Mouse (Mus musculus) limb, embryonic 14.5 days (tissue): ENCODE results near the gene Dhdds. TPM values are rescaled to one million over a fixed set of nuclear protein-coding genes. Genes with fewer than 3 reads are reported as not detected.

ENCODE experiments used
- ATAC-seq: fragments of 200-750 bp; cut with Nextera tagmentation; 2 replicates; pipeline ENCODE4 v1.8.0; 2017; ENCODE audit warnings: low read depth, moderate number of reproducible peaks, moderate TSS enrichment; ENCODE audit not compliant: low FRiP score
- DNase-seq: peaks from one replicate; pipeline ENCODE4 v3.0.0-alpha.2; 2015; ENCODE audit warnings: low spot score
- H3K27ac ChIP-seq: fragments of 300-500 bp; sonication (generic); replicated peaks from 2 replicates; pipeline ENCODE4 v1.5.1; 2014; ENCODE audit warnings: low read depth, mild to moderate bottlenecking, low read length, moderate library complexity, mixed read lengths
- H3K27me3 ChIP-seq: fragments of 300-500 bp; sonication (generic); 2 replicates; pipeline ENCODE4 v1.6.1; 2014; ENCODE audit warnings: low read length, mixed read lengths; ENCODE audit not compliant: control insufficient read depth, insufficient read depth
- H3K36me3 ChIP-seq: fragments of 300-500 bp; sonication (generic); 2 replicates; pipeline ENCODE4 v1.6.1; 2014; ENCODE audit warnings: mild to moderate bottlenecking, low read length, moderate library complexity, mixed read lengths; ENCODE audit not compliant: control insufficient read depth, insufficient read depth
- H3K4me1 ChIP-seq: fragments of 300-500 bp; sonication (generic); 2 replicates; pipeline ENCODE4 v1.6.1; 2014; ENCODE audit warnings: antibody characterized with exemption, low read length, mixed read lengths; ENCODE audit not compliant: control insufficient read depth, insufficient read depth
- H3K4me2 ChIP-seq: fragments of 300-500 bp; sonication (generic); replicated peaks from 2 replicates; pipeline ENCODE4 v1.6.1; 2014; ENCODE audit warnings: low read depth, mild to moderate bottlenecking, low read length, moderate library complexity; ENCODE audit not compliant: severe bottlenecking
- H3K4me3 ChIP-seq: fragments of 300-500 bp; sonication (generic); replicated peaks from 2 replicates; pipeline ENCODE4 v1.5.1; 2014; ENCODE audit warnings: low read length
- H3K9ac ChIP-seq: fragments of 300-500 bp; sonication (generic); 2 replicates; pipeline ENCODE4 v1.6.1; 2014; ENCODE audit warnings: mild to moderate bottlenecking, low read depth, low read length, moderate library complexity; ENCODE audit not compliant: severe bottlenecking
- H3K9me3 ChIP-seq: fragments of 300-500 bp; sonication (generic); 2 replicates; pipeline ENCODE4 v1.6.1; 2016; ENCODE audit warnings: low read length; ENCODE audit not compliant: control insufficient read depth
- POLR2A ChIP-seq: fragments of 200-500 bp; IDR thresholded peaks from 2 replicates; pipeline ENCODE4 v1.8.0; 2012; ENCODE audit warnings: inconsistent platforms, mild to moderate bottlenecking, moderate library complexity, borderline replicate concordance; ENCODE audit not compliant: insufficient read depth, insufficient read length; ENCODE audit errors: extremely low read depth
- WGBS: fragments of 180-500 bp; shearing (Covaris S2); extraction: QIAGEN DNeasy Blood & Tissue Kit; methylation state at CpG from one replicate; pipeline ENCODE4 v1.1.7; 2014; 5-methylcytosine and 5-hydroxymethylcytosine counted together
- polyA plus RNA-seq, 2 experiments: library from polyadenylated mRNA; depleted of rRNA in 1 of 2; stranded (reverse) in 1 of 2; unstranded in 1 of 2; fragments of >200 nt; fragmentation: Nextera tagmentation in 1 of 2; extraction: Ambion mirVana in 1 of 2; gene quantifications; 2 replicates each; pipeline versions ENCODE4 v1.2.1 to v1.2.3; 2012 to 2014

Dhdds gene
- polyA plus RNA-seq, 2 experiments, result 47.2 to 47.6 TPM

DNA sequence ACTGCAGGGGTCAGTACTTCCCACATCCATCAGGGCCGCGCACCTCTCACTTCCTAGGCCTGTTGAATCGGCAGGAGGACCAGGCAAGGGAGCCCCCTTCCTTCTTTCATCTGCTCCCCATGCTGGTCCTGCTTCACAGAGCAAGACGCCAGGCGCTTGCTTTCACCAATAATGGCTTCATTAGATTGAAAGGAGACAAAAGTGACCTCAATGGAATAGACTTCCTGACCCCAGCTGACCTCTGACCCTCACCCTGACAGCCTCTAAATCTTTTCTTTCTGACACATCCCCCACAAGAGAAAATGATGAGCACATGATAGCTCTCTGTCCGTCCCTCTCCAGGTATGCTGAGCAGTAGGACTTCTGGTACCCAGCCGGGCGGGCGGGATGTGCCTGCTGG is 25.1 kb upstream of the Dhdds start:
- H3K9me3 ChIP-seq, result no peaks in the 10 kb centered on the region
- no peak overlapping the region for H3K4me2 ChIP-seq
- no peak for ATAC-seq
- no peak overlapping the region for H3K4me3 ChIP-seq
- H3K36me3 ChIP-seq, result no peaks in the 10 kb centered on the region
- H3K27me3 ChIP-seq, result no peaks in the 10 kb centered on the region
- no peak overlapping the region for H3K27ac ChIP-seq
- 53% methylated on average over 9 of the region's 9 CpGs for WGBS
- no peaks in the 10 kb centered on the region for H3K4me1 ChIP-seq
- no peak for TF ChIP-seq POLR2A
- no peak overlapping the region for H3K9ac ChIP-seq
- no peak for DNase-seq

DNA sequence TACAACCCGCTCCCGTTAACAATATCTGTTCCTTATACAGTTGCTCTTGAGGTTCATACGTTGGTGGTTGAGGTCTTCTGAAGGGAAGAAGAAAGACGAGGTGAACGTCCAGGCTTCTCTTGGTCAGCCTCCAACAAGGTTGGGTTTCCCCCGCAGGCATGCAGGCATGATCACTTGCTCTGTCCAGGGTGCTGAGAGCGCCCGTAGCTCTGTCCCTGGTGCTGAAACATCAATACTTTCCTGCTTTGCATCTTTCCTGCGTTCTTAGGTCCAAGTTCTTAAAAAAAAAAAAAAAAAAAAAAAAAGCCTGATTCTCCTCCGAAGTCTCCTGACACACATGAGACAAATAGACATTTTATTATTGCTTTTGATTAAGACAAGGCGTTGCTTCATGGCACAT is 19.9 kb upstream of the Dhdds start:
- WGBS, result 5% methylated on average over 11 of the region's 11 CpGs

DNA sequence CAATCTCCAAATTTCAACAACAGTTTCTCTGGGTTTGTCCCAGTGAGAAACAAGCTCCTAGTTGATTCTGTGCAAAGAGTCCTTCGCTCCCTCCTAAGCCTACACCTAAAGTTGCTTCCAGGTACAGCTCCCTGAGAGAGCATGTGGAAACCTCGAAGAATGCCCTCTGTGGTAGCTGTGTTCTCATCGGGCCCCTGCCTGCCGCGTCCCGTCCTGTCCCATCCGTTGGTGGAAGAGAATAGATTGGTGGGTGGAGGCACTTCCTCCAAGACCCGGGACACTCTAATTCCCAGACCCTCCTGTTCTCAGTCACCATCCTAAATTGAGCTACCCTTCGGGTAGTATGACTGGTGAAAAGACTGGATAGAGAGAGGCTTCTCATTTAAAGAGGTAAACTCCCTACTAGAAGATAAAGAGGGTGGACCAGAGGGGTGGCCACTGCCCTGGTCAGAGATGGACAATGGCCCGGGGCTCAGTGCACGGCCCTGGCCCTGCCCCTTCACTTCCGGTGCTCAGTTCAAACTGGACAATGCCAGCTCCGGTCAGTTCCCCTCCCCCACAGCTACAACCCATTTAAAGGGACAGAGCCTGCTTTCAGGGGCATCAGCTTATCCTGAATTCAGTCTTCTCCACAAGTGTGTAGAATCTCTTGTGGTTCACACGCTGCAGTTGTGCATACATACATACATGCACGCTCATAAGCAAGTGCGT is 19.1 kb upstream of the Dhdds start:
- 4% methylated on average over 16 of the region's 16 CpGs for WGBS
- Histone ChIP-seq H3K9me3 (no peaks in the 10 kb centered on the region), H3K9ac (no peak overlapping the region), H3K27ac (no peak overlapping the region), H3K27me3 (peaks cover 28% of the 10 kb centered on the region), H3K36me3 (no peaks in the 10 kb centered on the region), H3K4me1 (peaks cover 5% of the 10 kb centered on the region; the same call in 1 of the 2 replicates), H3K4me2 (no peak overlapping the region), H3K4me3 (no peak overlapping the region)
- ATAC-seq, result no peak
- TF ChIP-seq POLR2A, result no peak
- no peak for DNase-seq

More for the DNA sequence above, 19.9 kb upstream of the Dhdds start:
- H3K4me1 ChIP-seq, result peaks cover 5% of the 10 kb centered on the region; the same call in 1 of the 2 replicates
- no peak overlapping the region for H3K9ac ChIP-seq
- TF ChIP-seq POLR2A, result no peak
- H3K4me2 ChIP-seq, result no peak overlapping the region
- H3K36me3 ChIP-seq, result no peaks in the 10 kb centered on the region
- H3K4me3 ChIP-seq, result no peak overlapping the region
- no peaks in the 10 kb centered on the region for H3K9me3 ChIP-seq
- H3K27me3 ChIP-seq, result peaks cover 28% of the 10 kb centered on the region
- ATAC-seq, result no peak
- H3K27ac ChIP-seq, result no peak overlapping the region
- DNase-seq, result peak; percentile 89

DNA sequence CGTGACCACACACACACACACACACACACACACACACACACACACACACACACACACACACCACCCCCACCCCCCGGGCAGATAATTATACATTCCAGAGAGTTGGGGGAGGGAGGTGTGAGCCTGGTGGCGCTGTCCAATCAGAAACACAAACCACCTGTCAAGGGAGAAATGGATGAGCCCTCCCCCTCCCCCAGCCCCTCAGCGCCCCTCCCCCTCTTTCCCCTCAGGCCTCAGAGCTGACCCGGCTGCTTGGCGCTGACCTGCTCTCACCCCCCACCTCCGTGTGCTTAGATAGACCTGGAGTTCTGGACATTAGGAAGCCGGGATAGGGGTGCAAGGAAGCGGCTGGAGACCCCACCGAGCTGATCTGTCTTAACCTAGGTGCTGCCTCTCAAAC is 18.5 kb upstream of the Dhdds start:
- no peak overlapping the region for H3K27ac ChIP-seq
- peaks cover 5% of the 10 kb centered on the region; the same call in 1 of the 2 replicates for H3K4me1 ChIP-seq
- TF ChIP-seq POLR2A, result no peak
- H3K9ac ChIP-seq, result no peak overlapping the region
- no peak for ATAC-seq
- H3K4me2 ChIP-seq, result no peak overlapping the region
- H3K27me3 ChIP-seq, result peaks cover 28% of the 10 kb centered on the region
- 3% methylated on average over 8 of the region's 10 CpGs for WGBS
- H3K36me3 ChIP-seq, result no peaks in the 10 kb centered on the region
- no peaks in the 10 kb centered on the region for H3K9me3 ChIP-seq
- no peak overlapping the region for H3K4me3 ChIP-seq
- no peak for DNase-seq

- Histone ChIP-seq H3K4me3 (peak within 1 kb of the TSS; percentile 19), H3K27ac (no peak within 1 kb of the TSS), H3K9me3 (no peaks in the 10 kb centered on the region), H3K27me3 (peaks cover 28% of the 10 kb centered on the region), H3K9ac (no peak within 1 kb of the TSS), H3K4me1 (peaks cover 5% of the 10 kb centered on the region; the same call in 1 of the 2 replicates), H3K4me2 (peak within 1 kb of the TSS; percentile 31), H3K36me3 (no peaks in the 10 kb centered on the region)
- TF ChIP-seq POLR2A, result no peak
- WGBS, result 0% methylated on average over 9 of the region's 9 CpGs
- DNase-seq, result no peak
- no peak for ATAC-seq
Observed at GRCm38 (mm10) chr4:134018779-134019145, 18.0 kb upstream of the Dhdds start, which contains the start of gene Lin28a. Gene Lin28a (minus strand): TSS chr4:134018841.
